Mouse (Mus musculus): ENCODE data around the gene Irf9.

DNA sequence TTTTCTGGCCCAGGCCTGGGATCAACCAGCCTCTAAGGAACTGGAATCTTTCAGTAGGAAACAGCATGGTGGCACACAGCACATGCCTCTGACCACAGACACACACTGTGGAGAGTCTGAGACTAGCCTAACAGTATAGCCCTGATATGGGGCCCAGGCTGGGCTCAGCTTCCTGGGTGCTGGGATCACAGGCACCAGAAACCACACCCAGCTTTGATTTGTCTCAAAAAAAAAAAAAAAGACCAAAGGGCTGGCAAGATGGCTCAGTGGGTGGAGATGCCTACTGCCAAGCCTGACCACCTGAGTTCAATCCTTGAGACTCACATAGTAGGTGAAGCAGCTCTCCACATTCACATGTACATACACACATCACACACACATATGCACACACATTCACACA lies 48.7 kb upstream of the Irf9 start:
- TF ChIP-seq POLR2A (IDR thresholded peaks at IDR 0.05; ENCODE audit: low read depth, low read length) (no peak), CTCF (conservative IDR thresholded peaks at IDR 0.05; ENCODE audit: insufficient read depth, insufficient read length, low read depth, low read length) (no peak)
